Mouse (Mus musculus): ENCODE measurements around the gene Fkbp5.
"Not testable (repeated sequence)": the region's sequence is repeated elsewhere in the genome, so short reads cannot be mapped to it uniquely, and the experiment has no call there.

The Fkbp5 gene

GRCm38 (mm10) chr17:28517441-28517955, at the start of gene Fkbp5:
Fkbp5 (minus strand) TSS chr17:28517527.
- no peak for DNase-seq (ENCODE audit: low spot score in 2 of 2)

- DNase-seq (ENCODE audit: low spot score in 2 of 2): no peak
Observed at GRCm38 (mm10) chr17:28565181-28565580, 47.9 kb upstream of the Fkbp5 start.

GRCm38 (mm10) chr17:28561613-28562012, 44.3 kb upstream of the Fkbp5 start:
- DNase-seq (ENCODE audit: low spot score in 2 of 2): no peak

- no peak for DNase-seq (ENCODE audit: low spot score in 2 of 2)
Observed at GRCm38 (mm10) chr17:28560598-28560997, 43.3 kb upstream of the Fkbp5 start, which contains the start of gene Clps. Clps (minus strand) TSS chr17:28560766.

GRCm38 (mm10) chr17:28557772-28558171, 40.4 kb upstream of the Fkbp5 start:
- DNase-seq (ENCODE audit: low spot score in 2 of 2): no peak

- no peak for DNase-seq (ENCODE audit: low spot score in 2 of 2)
Observed at GRCm38 (mm10) chr17:28556635-28557396, 39.5 kb upstream of the Fkbp5 start.

- not testable (repeated sequence) for DNase-seq (ENCODE audit: low spot score in 2 of 2)
Observed at GRCm38 (mm10) chr17:28554021-28554420, 36.7 kb upstream of the Fkbp5 start.

GRCm38 (mm10) chr17:28553040-28553793, 35.9 kb upstream of the Fkbp5 start:
- DNase-seq (ENCODE audit: low spot score in 2 of 2): peak; percentile 58 to 76

GRCm38 (mm10) chr17:28549111-28549510, 31.8 kb upstream of the Fkbp5 start, which contains the start of gene Clpsl2:
Clpsl2 (plus strand) TSS chr17:28549411.
- no peak for DNase-seq (ENCODE audit: low spot score in 2 of 2)

GRCm38 (mm10) chr17:28548550-28548949, 31.2 kb upstream of the Fkbp5 start:
- no peak for DNase-seq (ENCODE audit: low spot score in 2 of 2)

GRCm38 (mm10) chr17:28546925-28547324, 29.6 kb upstream of the Fkbp5 start:
- peak in 1 of 2 experiments; percentile 46 for DNase-seq (ENCODE audit: low spot score in 2 of 2)

GRCm38 (mm10) chr17:28537881-28538280, 20.6 kb upstream of the Fkbp5 start:
- no peak for DNase-seq (ENCODE audit: low spot score in 2 of 2)

GRCm38 (mm10) chr17:28533327-28533726, 16.0 kb upstream of the Fkbp5 start:
- DNase-seq (ENCODE audit: low spot score in 2 of 2): no peak

- DNase-seq (ENCODE audit: low spot score in 2 of 2): no peak
Observed at GRCm38 (mm10) chr17:28532557-28532956, 15.2 kb upstream of the Fkbp5 start.

GRCm38 (mm10) chr17:28531946-28532345, 14.6 kb upstream of the Fkbp5 start:
- no peak for DNase-seq (ENCODE audit: low spot score in 2 of 2)

- DNase-seq (ENCODE audit: low spot score in 2 of 2): no peak
Observed at GRCm38 (mm10) chr17:28530506-28530905, 13.2 kb upstream of the Fkbp5 start, which contains the start of gene Armc12. Armc12 (plus strand) TSS chr17:28530806.

- DNase-seq (ENCODE audit: low spot score in 2 of 2): no peak
Observed at GRCm38 (mm10) chr17:28529116-28529515, 11.8 kb upstream of the Fkbp5 start.

- DNase-seq (ENCODE audit: low spot score in 2 of 2): peak; percentile 77 to 93
Observed at GRCm38 (mm10) chr17:28528043-28528351, 10.7 kb upstream of the Fkbp5 start.

- DNase-seq (ENCODE audit: low spot score in 2 of 2): no peak
Observed at GRCm38 (mm10) chr17:28527184-28528042, 10.1 kb upstream of the Fkbp5 start.

- no peak for DNase-seq (ENCODE audit: low spot score in 2 of 2)
Observed at GRCm38 (mm10) chr17:28524831-28525430, 7.6 kb upstream of the Fkbp5 start.

- no peak for DNase-seq (ENCODE audit: low spot score in 2 of 2)
Observed at GRCm38 (mm10) chr17:28524009-28524695, 6.8 kb upstream of the Fkbp5 start.

Measured in thymus, postnatal 10 days (tissue).